Mouse (Mus musculus): ENCODE data around the gene Ube2o. TPM values are rescaled to one million over a fixed set of nuclear protein-coding genes. Genes with fewer than 3 reads are reported as not detected.

The Ube2o gene
- polyA plus RNA-seq, 1 experiment, result 133 TPM

DNA sequence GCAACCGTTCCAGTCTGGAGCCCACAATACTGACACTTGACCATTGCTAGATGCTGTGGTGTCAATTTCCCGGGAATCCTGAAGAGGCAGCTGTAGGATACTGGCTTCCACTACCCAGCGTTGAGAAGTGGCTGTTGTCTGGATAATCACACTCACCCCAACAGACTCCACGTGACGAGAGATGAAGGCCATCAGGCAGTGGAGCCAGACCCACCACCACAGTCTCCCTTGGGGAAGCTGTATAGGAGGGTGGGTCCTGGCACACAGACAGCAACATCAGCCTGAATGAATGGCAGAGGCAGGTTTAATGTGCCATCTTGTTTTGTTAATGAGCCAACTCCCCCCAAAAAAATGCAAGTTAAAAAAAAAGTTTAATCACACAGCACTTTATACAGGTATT, 43.9 kb downstream of the Ube2o start:
- 72% methylated on average over 5 of the region's 5 CpGs for WGBS
- Histone ChIP-seq H3K4me1 (ENCODE audit: control insufficient read depth, insufficient read depth, low read length) (peaks cover 5% of the 10 kb centered on the region), H3K4me3 (replicated peaks; ENCODE audit: control insufficient read depth, low read depth, low read length) (no peak overlapping the region), H3K27ac (ENCODE audit: control insufficient read depth, insufficient read depth, low read depth, low read length, poor library complexity) (peak overlapping the region; percentile 96)
- no peak for TF ChIP-seq POLR2A (IDR thresholded peaks at IDR 0.05; ENCODE audit: borderline replicate concordance, control insufficient read depth, low read depth, low read length)
- TF ChIP-seq CTCF (IDR thresholded peaks at IDR 0.05; ENCODE audit: control insufficient read depth, insufficient read depth, low read length), result no peak

DNA sequence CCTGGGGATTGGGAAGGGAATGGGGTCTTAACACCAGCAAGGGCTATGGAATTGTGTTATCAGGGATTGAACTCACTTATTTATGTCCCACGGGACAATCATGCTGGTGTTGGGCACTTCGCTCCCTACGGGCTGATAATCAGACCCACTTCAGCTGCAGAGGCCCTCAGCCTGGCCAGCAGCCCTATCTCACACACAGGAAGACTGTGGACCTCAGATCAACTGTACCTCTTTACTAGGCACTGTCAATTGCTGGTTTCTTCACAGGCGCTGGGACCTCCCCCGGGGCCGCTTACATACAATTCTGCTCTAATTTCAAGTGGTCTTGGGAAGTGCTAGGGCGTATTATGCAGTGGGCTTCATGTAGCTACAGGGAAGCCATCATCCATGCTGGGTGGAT, 44.6 kb downstream of the Ube2o start:
- Histone ChIP-seq H3K4me3 (replicated peaks; ENCODE audit: control insufficient read depth, low read depth, low read length) (no peak overlapping the region), H3K4me1 (ENCODE audit: control insufficient read depth, insufficient read depth, low read length) (peaks cover 5% of the 10 kb centered on the region), H3K27ac (ENCODE audit: control insufficient read depth, insufficient read depth, low read depth, low read length, poor library complexity) (peak overlapping the region; percentile 96)
- WGBS, result 62% methylated on average over 7 of the region's 7 CpGs
- no peak for TF ChIP-seq POLR2A (IDR thresholded peaks at IDR 0.05; ENCODE audit: borderline replicate concordance, control insufficient read depth, low read depth, low read length)

GRCm38 (mm10) chr11:116534154-116534865, 46.9 kb downstream of the Ube2o start:
- Histone ChIP-seq H3K4me3 (replicated peaks; ENCODE audit: control insufficient read depth, low read depth, low read length) (peak overlapping the region; percentile 72), H3K4me1 (ENCODE audit: control insufficient read depth, insufficient read depth, low read length) (peaks cover 5% of the 10 kb centered on the region)

GRCm38 (mm10) chr11:116533341-116534153, 47.7 kb downstream of the Ube2o start:
- Histone ChIP-seq H3K4me3 (replicated peaks; ENCODE audit: control insufficient read depth, low read depth, low read length) (peak overlapping the region; percentile 72), H3K4me1 (ENCODE audit: control insufficient read depth, insufficient read depth, low read length) (peaks cover 5% of the 10 kb centered on the region), H3K27ac (ENCODE audit: control insufficient read depth, insufficient read depth, low read depth, low read length, poor library complexity) (peak overlapping the region; percentile 96)
- TF ChIP-seq POLR2A (IDR thresholded peaks at IDR 0.05; ENCODE audit: borderline replicate concordance, control insufficient read depth, low read depth, low read length), result peak; percentile 77; the same call in 1 of the 2 replicates
- no peak for TF ChIP-seq CTCF (IDR thresholded peaks at IDR 0.05; ENCODE audit: control insufficient read depth, insufficient read depth, low read length)
- WGBS, result 1% methylated on average over 63 of the region's 63 CpGs

More at GRCm38 (mm10) chr11:116534154-116534865, 46.9 kb downstream of the Ube2o start:
- TF ChIP-seq CTCF (IDR thresholded peaks at IDR 0.05; ENCODE audit: control insufficient read depth, insufficient read depth, low read length) (peak; percentile 76), POLR2A (IDR thresholded peaks at IDR 0.05; ENCODE audit: borderline replicate concordance, control insufficient read depth, low read depth, low read length) (no peak)
- 12% methylated on average over 20 of the region's 20 CpGs for WGBS
- H3K27ac ChIP-seq (ENCODE audit: control insufficient read depth, insufficient read depth, low read depth, low read length, poor library complexity), result peak overlapping the region; percentile 96

DNA sequence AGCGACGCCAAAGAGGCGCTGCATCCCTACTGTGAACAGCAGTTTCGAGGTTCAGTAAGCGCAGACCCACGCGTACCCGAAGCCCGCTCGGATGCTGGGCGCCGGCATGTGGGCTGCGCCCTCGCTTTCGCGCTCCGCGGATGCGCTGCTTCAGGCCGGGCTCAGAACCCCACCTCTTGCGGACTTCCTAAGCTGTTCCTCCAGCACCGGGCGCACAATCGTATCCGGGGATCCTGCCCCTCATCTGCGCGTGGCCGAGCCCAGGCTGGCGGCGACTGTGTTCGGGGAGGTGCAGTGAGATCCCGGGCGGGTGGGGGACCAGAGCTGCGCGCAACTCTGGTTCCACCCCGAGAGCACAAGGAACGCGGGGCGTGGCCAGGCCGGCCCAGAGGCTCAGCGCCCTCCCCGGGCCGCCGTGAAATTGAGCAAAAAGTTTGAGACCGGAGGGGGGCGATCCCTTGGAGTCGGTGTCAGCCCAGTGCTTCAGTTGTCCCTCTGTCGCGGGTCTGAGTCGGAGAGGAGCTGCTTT, 48.4 kb downstream of the Ube2o start:
- TF ChIP-seq POLR2A (IDR thresholded peaks at IDR 0.05; ENCODE audit: borderline replicate concordance, control insufficient read depth, low read depth, low read length) (peak; percentile 24; the same call in 1 of the 2 replicates), CTCF (IDR thresholded peaks at IDR 0.05; ENCODE audit: control insufficient read depth, insufficient read depth, low read length) (no peak)
- WGBS, result under 1% methylated on average over 50 of the region's 50 CpGs
- Histone ChIP-seq H3K4me3 (replicated peaks; ENCODE audit: control insufficient read depth, low read depth, low read length) (peak overlapping the region; percentile 72), H3K27ac (ENCODE audit: control insufficient read depth, insufficient read depth, low read depth, low read length, poor library complexity) (peak overlapping the region; percentile 96), H3K4me1 (ENCODE audit: control insufficient read depth, insufficient read depth, low read length) (peaks cover 3% of the 10 kb centered on the region)

DNA sequence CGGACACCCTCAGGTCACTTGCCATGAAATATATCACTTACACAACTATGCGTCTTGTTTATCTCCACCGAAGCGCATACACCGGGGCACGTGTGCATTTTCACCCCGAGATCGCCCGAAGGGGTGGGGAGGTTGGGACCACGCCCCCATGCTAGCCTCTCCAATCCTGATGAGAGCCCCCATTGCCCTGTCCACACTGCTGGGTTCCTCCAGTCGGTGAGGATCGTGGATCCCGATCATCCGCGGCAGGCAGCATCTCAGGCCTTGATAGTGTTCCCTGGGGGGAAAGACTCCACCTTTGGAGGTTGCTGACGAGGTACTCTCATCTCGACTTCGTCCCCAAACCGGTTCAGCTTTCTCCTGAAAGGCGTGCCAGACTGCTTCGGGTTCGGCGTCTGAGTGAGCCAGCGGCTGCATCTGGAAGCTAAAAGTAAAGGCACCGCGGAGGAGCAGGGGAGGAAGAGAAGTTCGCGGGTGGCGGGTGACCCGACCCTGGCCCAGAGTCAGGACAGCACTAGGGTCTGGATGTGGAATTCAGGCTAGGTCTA, 48.9 kb downstream of the Ube2o start:
- TF ChIP-seq POLR2A (IDR thresholded peaks at IDR 0.05; ENCODE audit: borderline replicate concordance, control insufficient read depth, low read depth, low read length) (peak; percentile 48; the same call in 1 of the 2 replicates), CTCF (IDR thresholded peaks at IDR 0.05; ENCODE audit: control insufficient read depth, insufficient read depth, low read length) (no peak)
- 2% methylated on average over 30 of the region's 30 CpGs for WGBS
- Histone ChIP-seq H3K27ac (ENCODE audit: control insufficient read depth, insufficient read depth, low read depth, low read length, poor library complexity) (peak overlapping the region; percentile 96), H3K4me1 (ENCODE audit: control insufficient read depth, insufficient read depth, low read length) (peaks cover 2% of the 10 kb centered on the region), H3K4me3 (replicated peaks; ENCODE audit: control insufficient read depth, low read depth, low read length) (peak overlapping the region; percentile 72)

DNA sequence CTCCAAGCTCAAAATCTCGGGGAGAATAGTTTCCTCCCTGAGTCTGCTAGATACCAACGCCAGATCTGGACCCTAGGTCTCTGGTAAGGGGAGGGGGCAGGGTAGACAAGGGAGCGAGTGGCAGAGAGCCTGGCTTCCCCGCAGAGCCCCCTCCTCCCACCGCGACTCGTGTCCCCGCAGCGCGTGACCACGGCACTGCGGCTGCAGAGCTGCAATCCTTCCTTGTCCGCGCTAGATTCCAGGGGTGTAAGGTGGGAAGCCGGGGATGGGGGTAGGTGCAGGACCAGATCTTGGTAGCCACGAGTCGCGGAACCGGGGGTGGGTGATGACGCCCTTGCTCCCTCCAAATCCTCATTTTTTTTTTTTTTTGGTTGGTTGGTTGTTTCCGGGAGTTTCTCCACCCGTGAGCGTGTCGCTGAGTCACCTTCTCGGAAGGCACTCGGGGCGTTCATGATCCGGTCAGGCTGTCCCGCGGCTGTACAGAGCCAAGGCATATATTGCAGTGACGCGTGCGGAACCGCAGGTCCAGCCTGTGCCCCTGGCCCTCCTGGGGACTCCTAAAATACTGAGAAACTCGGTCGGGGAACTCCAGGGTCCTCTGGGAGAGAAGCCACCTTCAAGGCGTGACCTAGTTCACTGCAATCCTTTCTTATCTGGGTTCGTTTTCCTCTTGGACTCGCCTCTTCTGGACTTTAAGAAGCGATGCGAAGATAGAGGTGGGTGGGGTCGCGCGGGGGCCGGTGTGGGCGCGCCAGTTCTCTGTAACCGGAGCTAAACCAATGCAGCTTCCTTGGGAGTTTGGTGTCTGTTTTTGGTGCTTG, 49.7 kb downstream of the Ube2o start:
- peak overlapping the region; percentile 66 for H3K4me3 ChIP-seq (replicated peaks; ENCODE audit: control insufficient read depth, low read depth, low read length)
- 2% methylated on average over 48 of the region's 48 CpGs for WGBS
- peak overlapping the region; percentile 38 for H3K27ac ChIP-seq (ENCODE audit: control insufficient read depth, insufficient read depth, low read depth, low read length, poor library complexity)

More for the DNA sequence above, 49.7 kb downstream of the Ube2o start:
- TF ChIP-seq POLR2A (IDR thresholded peaks at IDR 0.05; ENCODE audit: borderline replicate concordance, control insufficient read depth, low read depth, low read length), result no peak
- no peak for TF ChIP-seq CTCF (IDR thresholded peaks at IDR 0.05; ENCODE audit: control insufficient read depth, insufficient read depth, low read length)
- no peaks in the 10 kb centered on the region; the same call in none of the 2 replicates for H3K4me1 ChIP-seq (ENCODE audit: control insufficient read depth, insufficient read depth, low read length)

Measured in bone marrow, adult 2 months (tissue).